Mouse (Mus musculus): ENCODE measurements at regions not wholly inside any gene's neighbourhood (a gene's known extent, or its start where the extent isn't known, plus 50 kb on each side); places are given as distances from the start of the nearest gene placed in this dataset.

DNA sequence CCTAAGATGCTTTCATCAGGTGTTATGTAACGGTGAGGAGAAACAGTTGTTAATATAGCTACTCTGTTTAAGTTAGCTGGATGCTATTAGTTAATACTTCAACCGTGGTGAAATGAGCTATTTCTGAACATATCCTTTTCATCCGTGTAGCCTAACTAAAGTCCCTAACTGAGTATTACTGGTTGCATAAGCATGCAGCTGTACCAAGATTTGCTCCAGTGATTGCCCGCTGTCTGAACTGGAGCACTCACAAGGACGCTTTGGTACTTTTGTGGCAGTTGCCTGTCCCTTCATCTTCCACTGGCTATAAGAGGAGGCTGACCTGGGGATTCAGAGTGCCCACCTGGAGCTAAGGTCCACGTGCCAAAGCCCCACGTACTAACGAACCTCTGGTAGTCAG is 65.3 kb upstream of the Lnx1 start:
- H3K9me3 ChIP-seq (ENCODE audit: low read length), result no peaks in the 10 kb centered on the region
- H3K36me3 ChIP-seq (ENCODE audit: insufficient read depth, low read length), result no peaks in the 10 kb centered on the region
- 80% methylated on average over 8 of the region's 8 CpGs for WGBS
- no peak overlapping the region for H3K9ac ChIP-seq (replicated peaks; ENCODE audit: low read length)
- no peak for ATAC-seq
- H3K27me3 ChIP-seq (ENCODE audit: insufficient read depth, low read length), result no peaks in the 10 kb centered on the region
- DNase-seq (ENCODE audit: low spot score), result no peak
- peaks cover 7% of the 10 kb centered on the region; the same call in 1 of the 2 replicates for H3K4me1 ChIP-seq (ENCODE audit: insufficient read depth, low read length)
- no peak overlapping the region for H3K4me3 ChIP-seq (ENCODE audit: low read length)
- no peak overlapping the region for H3K27ac ChIP-seq
- TF ChIP-seq CTCF (IDR thresholded peaks at IDR 0.05; ENCODE audit: low read depth), result no peak
- no peak overlapping the region for H3K4me2 ChIP-seq (ENCODE audit: low read depth, low read length)

- DNase-seq (ENCODE audit: low spot score) (no peak), ATAC-seq (no peak)
- Histone ChIP-seq H3K27ac (0 out of 2 replicates have a peak overlapping the region, but pooled peaks have one; percentile 21), H3K9ac (replicated peaks; ENCODE audit: low read length) (no peak overlapping the region), H3K4me3 (ENCODE audit: low read length) (no peak overlapping the region), H3K9me3 (ENCODE audit: low read length) (no peaks in the 10 kb centered on the region), H3K4me1 (ENCODE audit: insufficient read depth, low read length) (peaks cover 7% of the 10 kb centered on the region; the same call in 1 of the 2 replicates), H3K27me3 (ENCODE audit: insufficient read depth, low read length) (no peaks in the 10 kb centered on the region), H3K4me2 (ENCODE audit: low read depth, low read length) (no peak overlapping the region), H3K36me3 (ENCODE audit: insufficient read depth, low read length) (no peaks in the 10 kb centered on the region)
- 85% methylated on average over 8 of the region's 8 CpGs for WGBS
- no peak for TF ChIP-seq CTCF (IDR thresholded peaks at IDR 0.05; ENCODE audit: low read depth)
Measured at GRCm38 (mm10) chr5:74766211-74766610, 63.5 kb upstream of the Lnx1 start.

GRCm38 (mm10) chr5:74765061-74765767 is 62.5 kb upstream of the Lnx1 start:
- TF ChIP-seq CTCF (IDR thresholded peaks at IDR 0.05; ENCODE audit: low read depth), result no peak
- ATAC-seq (peak; percentile 70; the same call in 1 of the 2 replicates), DNase-seq (ENCODE audit: low spot score) (peak; percentile 70)
- no peaks in the 10 kb centered on the region for H3K9me3 ChIP-seq (ENCODE audit: low read length)
- H3K27me3 ChIP-seq (ENCODE audit: insufficient read depth, low read length), result no peaks in the 10 kb centered on the region
- 25% methylated on average over 9 of the region's 9 CpGs for WGBS
- H3K4me3 ChIP-seq (ENCODE audit: low read length), result no peak overlapping the region
- H3K27ac ChIP-seq, result peak overlapping the region; percentile 21; the same call in 1 of the 2 replicates
- H3K4me1 ChIP-seq (ENCODE audit: insufficient read depth, low read length), result peaks cover 7% of the 10 kb centered on the region; the same call in 1 of the 2 replicates
- 0 out of 2 replicates have a peak overlapping the region, but pooled peaks have one; percentile 5 for H3K4me2 ChIP-seq (ENCODE audit: low read depth, low read length)
- no peaks in the 10 kb centered on the region for H3K36me3 ChIP-seq (ENCODE audit: insufficient read depth, low read length)
- H3K9ac ChIP-seq (replicated peaks; ENCODE audit: low read length), result no peak overlapping the region

GRCm38 (mm10) chr5:74757557-74757956 is 54.8 kb upstream of the Lnx1 start:
- no peak for ATAC-seq
- WGBS, result 95% methylated on average over 5 of the region's 5 CpGs
- no peaks in the 10 kb centered on the region for H3K4me1 ChIP-seq (ENCODE audit: insufficient read depth, low read length)

DNA sequence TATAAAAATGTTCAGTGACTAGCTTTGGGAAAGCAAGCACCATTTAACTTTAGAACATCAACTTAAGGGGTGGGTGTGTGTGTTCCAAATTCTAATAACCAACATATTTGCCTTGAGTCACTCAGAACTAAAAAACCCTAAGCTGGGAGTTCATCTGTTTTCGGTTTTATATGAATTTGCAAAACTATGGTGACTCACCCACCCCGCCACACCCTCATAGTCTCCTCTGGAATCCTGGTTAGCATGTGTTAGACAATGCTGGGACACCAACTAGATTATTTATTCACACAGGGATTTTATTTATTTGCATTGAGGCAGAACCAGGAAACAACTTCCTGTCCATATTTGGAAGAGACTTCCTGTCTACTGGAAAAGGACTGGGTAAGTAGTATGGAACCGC is 50.2 kb upstream of the Lnx1 start:
- no peaks in the 10 kb centered on the region for H3K4me1 ChIP-seq (ENCODE audit: insufficient read depth, low read length)
- ATAC-seq, result no peak
- H3K4me2 ChIP-seq (ENCODE audit: low read depth, low read length), result no peak overlapping the region
- H3K27ac ChIP-seq, result no peak overlapping the region
- no peak overlapping the region for H3K9ac ChIP-seq (replicated peaks; ENCODE audit: low read length)
- no peaks in the 10 kb centered on the region for H3K36me3 ChIP-seq (ENCODE audit: insufficient read depth, low read length)
- no peaks in the 10 kb centered on the region for H3K9me3 ChIP-seq (ENCODE audit: low read length)
- no peaks in the 10 kb centered on the region for H3K27me3 ChIP-seq (ENCODE audit: insufficient read depth, low read length)
- 96% methylated on average over 3 of the region's 3 CpGs for WGBS
- TF ChIP-seq CTCF (IDR thresholded peaks at IDR 0.05; ENCODE audit: low read depth), result no peak
- H3K4me3 ChIP-seq (ENCODE audit: low read length), result no peak overlapping the region
- no peak for DNase-seq (ENCODE audit: low spot score)

More at GRCm38 (mm10) chr5:74757557-74757956, 54.8 kb upstream of the Lnx1 start:
- H3K27ac ChIP-seq, result no peak overlapping the region
- H3K27me3 ChIP-seq (ENCODE audit: insufficient read depth, low read length), result no peaks in the 10 kb centered on the region
- no peak for DNase-seq (ENCODE audit: low spot score)
- no peak overlapping the region for H3K4me2 ChIP-seq (ENCODE audit: low read depth, low read length)
- TF ChIP-seq CTCF (IDR thresholded peaks at IDR 0.05; ENCODE audit: low read depth), result no peak
- no peak overlapping the region for H3K9ac ChIP-seq (replicated peaks; ENCODE audit: low read length)
- H3K36me3 ChIP-seq (ENCODE audit: insufficient read depth, low read length), result no peaks in the 10 kb centered on the region
- H3K9me3 ChIP-seq (ENCODE audit: low read length), result no peaks in the 10 kb centered on the region
- no peak overlapping the region for H3K4me3 ChIP-seq (ENCODE audit: low read length)

Data from hindbrain, postnatal 0 days (tissue).